Mouse (Mus musculus) layer of hippocampus, postnatal 36 days (tissue): ENCODE data around the gene Pacsin1. TPM values are rescaled to one million over a fixed set of nuclear protein-coding genes. Genes with fewer than 3 reads are reported as not detected.
"Not testable (repeated sequence)": the region's sequence is repeated elsewhere in the genome, so short reads cannot be mapped to it uniquely, and the experiment has no call there.

Source experiments
- DNase-seq, 2 experiments: peaks; one replicate each; pipeline ENCODE4 v3.0.0; 2022
- total RNA-seq, 2 experiments: library from RNA; stranded (reverse); gene quantifications; 2 replicates each; pipeline ENCODE4 v1.2.3; 2021

The Pacsin1 gene
- total RNA-seq, 2 experiments from 2014 or later = 310 to 319 TPM

- no peak for DNase-seq
These were observed 18.9 kb upstream of the Pacsin1 start, which contains the start of gene Rps10 for GRCm38 (mm10) chr17:27636132-27637020. Rps10 (minus strand) TSS chr17:27636669.

GRCm38 (mm10) chr17:27637333-27637732, 18.0 kb upstream of the Pacsin1 start:
- no peak for DNase-seq

- peak; percentile 56 to 64 for DNase-seq
These were observed 16.4 kb upstream of the Pacsin1 start for GRCm38 (mm10) chr17:27638921-27639332.

- DNase-seq = not testable (repeated sequence)
These were observed 15.5 kb upstream of the Pacsin1 start for GRCm38 (mm10) chr17:27639851-27640250.

- peak; percentile 78 to 79 for DNase-seq
These were observed 12.7 kb upstream of the Pacsin1 start for GRCm38 (mm10) chr17:27642491-27643062.

- no peak for DNase-seq
These were observed 12.2 kb upstream of the Pacsin1 start for GRCm38 (mm10) chr17:27643101-27643500.

- DNase-seq = no peak
These were observed 11.6 kb upstream of the Pacsin1 start for GRCm38 (mm10) chr17:27643756-27644155.

- DNase-seq = no peak
These were observed 10.7 kb upstream of the Pacsin1 start for GRCm38 (mm10) chr17:27644572-27644971.

- no peak for DNase-seq
These were observed 9.5 kb upstream of the Pacsin1 start for GRCm38 (mm10) chr17:27645807-27646206.

GRCm38 (mm10) chr17:27650160-27650559, 5.1 kb upstream of the Pacsin1 start:
- DNase-seq = no peak

- DNase-seq = no peak
These were observed 4.7 kb upstream of the Pacsin1 start for GRCm38 (mm10) chr17:27650586-27650985.

GRCm38 (mm10) chr17:27652046-27652790, 3.1 kb upstream of the Pacsin1 start:
- no peak for DNase-seq

GRCm38 (mm10) chr17:27653253-27653959, 1.9 kb upstream of the Pacsin1 start:
- DNase-seq = no peak

- DNase-seq = peak in 1 of 2 experiments; percentile 77
These were observed 696 bp downstream of the Pacsin1 start for GRCm38 (mm10) chr17:27656011-27656399.

GRCm38 (mm10) chr17:27656414-27656813, 1.1 kb downstream of the Pacsin1 start:
- DNase-seq = no peak

- no peak for DNase-seq
These were observed 1.8 kb downstream of the Pacsin1 start for GRCm38 (mm10) chr17:27657123-27657522.

GRCm38 (mm10) chr17:27658767-27659166, 3.5 kb downstream of the Pacsin1 start:
- no peak for DNase-seq

GRCm38 (mm10) chr17:27671720-27672119, 16.4 kb downstream of the Pacsin1 start:
- DNase-seq = no peak

GRCm38 (mm10) chr17:27673945-27674344, 18.6 kb downstream of the Pacsin1 start:
- DNase-seq = no peak

- DNase-seq = no peak
These were observed 20.1 kb downstream of the Pacsin1 start for GRCm38 (mm10) chr17:27675453-27675852.

- no peak for DNase-seq
These were observed 21.0 kb downstream of the Pacsin1 start for GRCm38 (mm10) chr17:27676270-27676669.

GRCm38 (mm10) chr17:27677756-27678155, 22.4 kb downstream of the Pacsin1 start:
- DNase-seq = no peak
